Mouse (Mus musculus): ENCODE measurements around the gene Dip2a.

Dip2a gene

GRCm38 (mm10) chr10:76306738-76307137 lies 38.4 kb downstream of the Dip2a start:
- no peak for DNase-seq (ENCODE audit: low spot score)

- DNase-seq (ENCODE audit: low spot score), result no peak
These were observed 45.0 kb downstream of the Dip2a start for GRCm38 (mm10) chr10:76300133-76300532.

GRCm38 (mm10) chr10:76293222-76293621 lies 51.9 kb downstream of the Dip2a start:
- no peak for DNase-seq (ENCODE audit: low spot score)

GRCm38 (mm10) chr10:76289936-76290671 lies 55.0 kb downstream of the Dip2a start:
- DNase-seq (ENCODE audit: low spot score), result no peak

DNA sequence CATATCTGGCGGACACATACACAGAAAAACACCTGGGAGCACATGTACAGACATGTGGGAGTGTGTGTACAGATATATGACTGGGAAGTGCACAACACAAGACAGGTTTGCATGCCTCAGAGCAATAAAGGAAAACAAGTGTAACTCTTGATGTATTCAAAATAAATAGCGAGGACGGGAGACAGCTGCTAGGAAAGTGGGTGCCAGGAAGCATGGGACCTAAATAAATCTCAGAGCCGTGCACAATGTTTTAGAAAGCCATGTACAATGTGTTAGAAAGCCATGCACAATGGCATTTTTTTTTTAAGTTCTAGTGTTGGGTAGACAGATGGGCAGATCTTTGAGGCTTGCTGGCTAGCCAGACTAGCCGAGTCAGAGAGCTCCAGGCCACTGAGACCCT lies 56.0 kb downstream of the Dip2a start:
- no peak for DNase-seq (ENCODE audit: low spot score)

DNA sequence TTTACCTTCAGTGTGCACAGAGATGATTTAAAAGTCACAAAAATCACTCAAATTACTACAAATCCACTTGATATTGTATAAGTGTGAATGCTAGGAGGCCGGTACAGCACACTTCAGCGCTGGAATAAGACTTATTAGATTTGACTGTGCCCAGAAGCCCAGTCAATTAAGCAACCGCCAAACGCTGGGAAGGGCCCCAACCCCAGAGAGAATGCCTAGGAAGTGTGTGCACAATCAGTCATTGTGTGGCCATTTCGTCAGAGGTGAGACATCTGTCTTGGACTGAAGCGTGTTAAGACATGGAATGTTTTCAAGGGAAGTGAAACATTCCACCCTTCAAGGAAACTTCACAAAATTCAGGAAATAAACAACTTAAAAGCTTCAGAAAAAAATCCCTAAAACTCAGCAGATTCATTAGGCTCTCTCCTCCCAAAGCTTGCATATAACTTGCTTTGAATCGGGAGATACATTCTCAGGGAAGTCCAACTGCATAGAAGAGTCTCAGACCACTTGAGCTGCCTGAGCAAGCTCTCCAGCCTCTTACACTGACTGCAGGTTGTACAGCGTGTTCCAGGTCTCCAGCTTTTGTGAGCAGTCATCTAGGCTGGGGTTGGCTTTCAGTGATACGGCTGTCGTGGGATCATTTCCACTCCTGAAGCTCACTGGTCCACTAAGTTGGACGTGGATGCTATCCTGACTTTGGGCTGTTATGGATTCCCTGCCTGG lies 56.7 kb downstream of the Dip2a start:
- no peak for DNase-seq (ENCODE audit: low spot score)

GRCm38 (mm10) chr10:76278541-76279097 lies 66.5 kb downstream of the Dip2a start:
- no peak for DNase-seq (ENCODE audit: low spot score)

DNA sequence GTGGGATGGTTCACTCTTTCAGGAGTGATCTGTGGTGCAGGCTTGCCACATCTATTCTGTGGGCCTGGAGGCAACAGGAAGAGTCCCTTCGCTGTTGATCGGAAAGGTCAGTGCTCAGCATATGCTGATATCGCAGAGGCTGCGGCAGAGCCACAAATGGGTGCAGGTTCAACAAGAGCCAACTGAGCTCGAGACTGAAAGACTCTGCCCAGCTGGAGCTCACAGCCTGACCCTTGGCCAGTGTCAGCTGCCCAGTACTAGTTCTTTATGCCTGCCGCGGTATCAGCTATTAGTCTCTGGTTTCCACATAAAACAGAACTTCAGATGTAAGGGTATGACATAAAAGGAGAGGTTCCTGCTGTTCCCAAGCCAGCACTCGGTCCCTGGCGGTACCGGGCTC lies 69.8 kb downstream of the Dip2a start:
- DNase-seq (ENCODE audit: low spot score), result no peak

DNA sequence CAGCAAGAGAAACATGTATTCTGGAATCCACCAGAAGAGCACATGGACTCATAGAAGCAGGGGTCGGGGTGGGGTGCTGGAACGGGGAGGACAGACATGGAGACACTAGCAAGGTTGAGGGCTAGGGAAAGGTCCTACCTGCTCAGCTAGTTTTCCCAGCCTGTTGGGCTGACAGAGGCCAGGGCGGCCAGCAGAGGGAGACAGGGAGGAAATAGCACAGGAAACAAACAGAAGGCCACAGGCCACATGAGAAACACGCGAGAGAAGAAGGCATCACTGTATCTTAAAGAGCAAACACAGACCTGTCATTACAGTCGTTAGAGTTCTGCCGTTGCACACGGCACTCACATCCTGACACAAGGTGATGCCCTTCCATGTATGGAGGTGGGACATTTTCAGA lies 73.9 kb downstream of the Dip2a start:
- DNase-seq (ENCODE audit: low spot score), result peak; percentile 47

DNA sequence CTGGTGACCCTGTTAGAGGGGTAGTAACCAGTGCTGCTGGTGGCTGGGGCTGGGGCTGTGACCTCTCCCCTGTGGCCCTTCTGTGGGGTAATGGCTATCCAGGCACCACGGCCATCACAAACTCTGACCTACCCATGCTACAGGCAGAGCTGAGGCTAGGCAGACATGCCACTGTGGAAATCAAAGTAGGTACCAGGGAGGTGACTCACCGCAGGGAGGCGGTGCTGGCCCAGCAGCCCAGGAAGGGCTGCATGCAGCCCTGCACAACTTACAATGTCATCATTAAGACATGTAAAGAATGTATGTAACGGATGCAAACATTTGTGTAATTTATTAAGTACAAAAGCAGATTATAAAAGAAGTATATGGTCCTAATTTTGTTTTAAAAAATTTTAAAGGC lies 82.7 kb downstream of the Dip2a start:
- DNase-seq (ENCODE audit: low spot score), result no peak

DNA sequence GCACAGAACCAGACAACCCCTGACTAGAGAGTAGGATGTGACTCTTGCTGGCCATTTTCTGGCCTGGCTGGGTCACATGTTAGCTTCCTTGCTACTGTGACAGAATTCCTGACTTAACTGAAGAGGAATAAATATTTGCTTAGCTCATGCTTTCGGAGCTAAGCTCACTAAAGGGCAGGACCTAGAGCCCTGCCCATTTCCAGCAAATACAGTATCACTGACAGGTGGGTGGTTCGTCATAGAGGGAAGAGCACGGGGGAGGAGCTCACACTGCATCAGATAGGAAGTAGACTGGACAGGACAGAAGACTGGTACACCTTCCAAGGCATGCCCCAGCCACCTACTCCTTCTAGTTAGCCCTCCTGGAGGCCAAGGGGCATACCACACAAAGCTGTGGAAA lies 83.6 kb downstream of the Dip2a start:
- DNase-seq (ENCODE audit: low spot score), result no peak

- DNase-seq (ENCODE audit: low spot score), result peak; percentile 61
These were observed 84.6 kb downstream of the Dip2a start for GRCm38 (mm10) chr10:76260358-76261059.

DNA sequence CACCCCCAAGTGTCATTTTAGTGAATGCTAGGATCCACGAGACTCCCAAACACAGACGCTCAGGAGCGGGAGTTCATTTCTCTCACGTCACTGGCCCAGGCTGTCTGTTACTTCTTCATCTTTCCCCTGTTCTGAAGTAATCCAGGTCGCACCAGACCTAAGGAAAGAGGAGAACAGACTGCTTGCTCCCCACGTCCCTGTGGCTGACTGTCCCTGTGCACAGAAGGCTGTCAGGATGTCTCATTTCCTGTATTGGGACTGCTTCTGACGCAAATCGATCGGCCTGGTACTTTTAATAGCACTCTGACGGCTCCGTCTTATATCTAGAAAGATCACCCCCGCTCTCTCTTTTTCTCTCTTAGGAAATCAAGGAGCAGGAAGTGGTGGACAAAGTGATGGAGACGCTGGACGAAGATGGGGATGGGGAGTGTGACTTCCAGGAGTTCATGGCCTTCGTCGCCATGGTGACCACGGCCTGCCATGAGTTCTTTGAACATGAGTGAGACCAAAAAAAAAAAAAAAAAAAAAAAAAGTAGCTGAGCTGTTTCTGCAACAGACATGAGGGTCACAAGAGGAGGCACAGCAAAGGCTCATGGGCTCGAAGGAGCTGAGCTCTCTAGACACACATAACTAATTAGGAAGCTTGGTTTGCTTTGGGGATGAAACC lies 85.4 kb downstream of the Dip2a start:
- DNase-seq (ENCODE audit: low spot score), result no peak

- no peak for DNase-seq (ENCODE audit: low spot score)
These were observed 87.2 kb downstream of the Dip2a start for GRCm38 (mm10) chr10:76257719-76258390.

GRCm38 (mm10) chr10:76257231-76257630 lies 87.9 kb downstream of the Dip2a start:
- no peak for DNase-seq (ENCODE audit: low spot score)

DNA sequence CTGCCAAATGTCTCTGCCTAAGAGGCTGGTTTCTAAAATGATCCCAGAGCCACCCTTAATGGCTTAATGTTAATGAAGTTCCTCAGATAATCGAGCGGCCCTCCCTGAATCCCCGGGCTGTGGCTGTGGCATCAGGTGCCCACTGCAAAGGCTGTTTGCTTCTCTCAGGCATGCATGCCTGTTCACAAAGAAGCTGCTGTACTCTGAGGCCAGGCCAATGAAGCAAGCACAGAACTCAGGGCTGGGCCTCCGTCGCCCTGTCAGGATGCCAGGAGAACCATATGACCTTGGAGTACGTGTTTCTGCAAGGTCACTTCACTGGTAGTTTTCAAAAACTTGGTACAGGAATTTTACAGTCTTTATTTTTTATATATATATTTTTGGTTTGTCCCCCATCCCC lies 89.5 kb downstream of the Dip2a start:
- DNase-seq (ENCODE audit: low spot score), result no peak

GRCm38 (mm10) chr10:76253536-76253935 lies 91.6 kb downstream of the Dip2a start, which contains the start of gene S100b:
Gene S100b, plus strand, starts transcription at chr10:76253853.
- no peak for DNase-seq (ENCODE audit: low spot score)

- DNase-seq (ENCODE audit: low spot score), result no peak
These were observed 92.0 kb downstream of the Dip2a start for GRCm38 (mm10) chr10:76253079-76253478.

DNA sequence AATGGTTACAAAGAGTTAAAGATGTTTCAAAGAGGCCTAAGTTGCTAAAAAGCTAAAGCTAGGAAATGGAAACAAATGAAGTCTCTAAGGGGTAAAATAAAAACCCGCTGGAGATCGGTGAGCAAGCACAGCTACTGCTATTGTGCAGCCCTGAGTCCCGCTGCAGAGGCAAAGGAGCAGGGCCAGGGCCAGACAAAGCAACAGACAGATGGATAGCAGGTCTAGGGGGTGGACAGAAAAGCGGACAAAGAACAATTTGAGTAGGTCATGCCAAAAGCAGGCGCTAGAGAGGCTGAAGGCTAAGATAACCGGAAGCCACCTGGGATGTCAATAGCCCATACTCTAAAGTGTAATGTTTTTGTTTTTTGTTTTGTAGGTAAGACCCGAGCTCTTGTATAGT lies 94.2 kb downstream of the Dip2a start:
- DNase-seq (ENCODE audit: low spot score), result no peak

DNA sequence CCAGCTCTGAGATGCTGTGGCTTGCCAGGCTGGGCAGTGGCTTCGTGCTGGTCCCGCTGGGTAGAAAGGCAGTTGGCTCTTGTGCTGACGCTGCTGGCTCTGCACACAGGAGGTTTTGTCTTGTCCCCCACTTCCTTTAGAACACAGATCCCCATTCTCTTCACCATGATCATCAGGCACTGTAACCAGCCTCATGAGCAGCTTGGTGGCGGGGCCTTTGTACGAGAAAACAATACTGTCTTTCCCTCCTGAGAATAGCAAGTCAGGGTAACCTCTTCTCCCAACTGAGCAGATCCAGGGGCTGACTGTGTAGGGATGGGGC lies 96.5 kb downstream of the Dip2a start:
- no peak for DNase-seq (ENCODE audit: low spot score)

DNA sequence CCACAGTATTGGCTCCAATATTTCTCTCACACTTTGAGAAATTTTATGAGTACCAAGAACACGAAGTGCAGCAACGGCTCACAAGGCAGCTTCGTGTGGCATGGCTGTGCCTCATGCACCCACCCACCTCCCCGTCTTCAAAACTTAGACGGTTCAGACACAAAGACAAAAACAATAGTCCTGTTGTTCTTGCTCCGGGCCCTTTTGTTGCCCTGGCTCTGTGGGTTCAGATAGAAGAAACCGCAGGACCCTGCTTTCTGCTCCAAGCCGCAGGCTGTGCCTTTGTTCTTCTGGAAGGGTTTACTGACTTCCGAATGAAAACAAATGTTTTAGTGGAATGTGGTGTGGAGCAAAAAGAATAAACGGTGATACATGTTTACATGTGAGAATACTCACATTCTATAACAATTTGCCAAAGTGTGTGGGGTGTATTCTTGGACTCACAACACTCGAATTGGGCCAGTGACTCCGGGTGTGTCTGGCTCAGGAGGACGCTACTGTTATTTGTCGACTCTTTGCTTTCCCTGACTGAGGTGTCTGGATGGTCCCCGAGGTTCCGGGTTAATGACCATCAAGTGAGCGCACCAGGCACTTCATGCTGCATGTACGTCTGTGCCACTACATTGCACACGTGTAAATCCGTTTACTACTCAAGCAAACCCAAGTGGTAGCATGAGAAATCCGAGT lies 97.0 kb downstream of the Dip2a start:
- no peak for DNase-seq (ENCODE audit: low spot score)
